Mouse (Mus musculus): ENCODE measurements around the gene Tnrc6b. TPM values are rescaled to one million over a fixed set of nuclear protein-coding genes. Genes with fewer than 3 reads are reported as not detected.
A peak's percentile ranks its signal among the peaks of the same experiment; 100 is the strongest.

The Tnrc6b gene
- total RNA-seq, 2 experiments from 2014 or later, result 44.6 to 66.8 TPM

GRCm38 (mm10) chr15:80739972-80740371, 28.9 kb downstream of the Tnrc6b start:
- no peak for DNase-seq

GRCm38 (mm10) chr15:80741836-80742235, 30.7 kb downstream of the Tnrc6b start:
- DNase-seq, result no peak

DNA sequence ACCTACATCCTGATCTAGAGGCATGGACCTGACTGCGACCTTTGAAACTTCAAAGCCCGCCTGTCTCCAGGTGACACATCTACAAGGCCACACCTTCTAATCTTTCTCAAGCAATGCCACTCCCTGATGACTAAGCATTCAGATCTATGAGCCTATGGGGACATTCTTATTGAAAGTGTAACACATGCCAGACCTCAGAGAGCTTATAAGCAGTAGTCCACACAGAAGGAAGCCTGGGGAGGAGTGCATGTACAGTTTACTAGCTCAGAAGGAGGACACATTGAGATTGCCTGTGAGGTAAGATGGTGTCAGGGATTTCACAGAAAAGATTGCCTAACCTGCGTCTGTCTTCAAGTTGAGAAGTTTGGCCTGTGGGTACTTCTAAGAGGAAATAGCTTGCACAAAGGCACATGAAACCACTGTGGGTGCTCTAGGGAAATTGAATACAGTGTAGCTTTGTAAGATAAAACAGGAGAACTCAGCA, 31.9 kb downstream of the Tnrc6b start:
- DNase-seq, result no peak

- no peak for DNase-seq
Observed at GRCm38 (mm10) chr15:80743606-80744005, 32.5 kb downstream of the Tnrc6b start.

GRCm38 (mm10) chr15:80744667-80745422, 33.7 kb downstream of the Tnrc6b start:
- no peak for DNase-seq

DNA sequence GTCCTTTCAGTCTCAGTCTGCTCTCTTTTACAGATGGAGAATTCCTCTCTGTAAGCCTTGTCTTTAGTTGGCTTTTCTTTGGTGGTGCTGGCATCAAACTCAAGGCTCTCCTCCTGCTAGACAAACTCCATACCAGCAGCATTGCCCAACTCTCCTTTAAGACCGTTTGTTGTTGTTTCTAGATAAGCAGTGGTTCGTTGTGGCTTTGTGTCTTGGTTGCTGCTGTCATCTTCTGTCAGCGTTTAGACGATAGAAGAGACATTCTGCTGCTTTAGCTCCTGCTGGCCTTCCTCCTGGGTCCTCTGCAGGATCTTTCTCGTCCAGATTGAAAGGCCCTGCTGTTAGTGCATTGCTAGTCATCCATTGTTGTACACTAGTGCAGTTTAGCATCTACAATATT, 37.9 kb downstream of the Tnrc6b start:
- no peak for DNase-seq

- peak; percentile 24 for DNase-seq
Observed at GRCm38 (mm10) chr15:80753351-80753750, 42.2 kb downstream of the Tnrc6b start.

DNA sequence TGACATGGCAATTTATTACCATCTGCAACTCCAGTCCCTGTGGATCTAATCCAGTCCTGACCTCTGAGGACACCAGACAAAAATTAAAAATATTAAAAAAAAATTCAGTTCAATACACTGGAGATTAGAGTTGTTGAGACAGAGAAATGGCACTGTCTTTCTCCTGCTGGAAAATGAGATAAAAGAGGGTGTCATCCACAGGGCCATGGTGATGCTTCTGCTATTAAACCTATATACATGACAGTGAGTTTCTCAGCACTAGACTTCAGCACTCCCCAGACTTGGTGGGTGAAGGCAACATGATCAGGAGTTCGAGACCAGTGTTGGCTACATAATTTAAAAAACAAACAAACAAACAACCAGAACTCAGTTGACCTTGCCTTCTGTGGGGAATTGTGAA, 43.0 kb downstream of the Tnrc6b start:
- no peak for DNase-seq

GRCm38 (mm10) chr15:80759451-80759850, 48.3 kb downstream of the Tnrc6b start:
- DNase-seq, result no peak

GRCm38 (mm10) chr15:80760504-80760903, 49.4 kb downstream of the Tnrc6b start:
- no peak for DNase-seq

DNA sequence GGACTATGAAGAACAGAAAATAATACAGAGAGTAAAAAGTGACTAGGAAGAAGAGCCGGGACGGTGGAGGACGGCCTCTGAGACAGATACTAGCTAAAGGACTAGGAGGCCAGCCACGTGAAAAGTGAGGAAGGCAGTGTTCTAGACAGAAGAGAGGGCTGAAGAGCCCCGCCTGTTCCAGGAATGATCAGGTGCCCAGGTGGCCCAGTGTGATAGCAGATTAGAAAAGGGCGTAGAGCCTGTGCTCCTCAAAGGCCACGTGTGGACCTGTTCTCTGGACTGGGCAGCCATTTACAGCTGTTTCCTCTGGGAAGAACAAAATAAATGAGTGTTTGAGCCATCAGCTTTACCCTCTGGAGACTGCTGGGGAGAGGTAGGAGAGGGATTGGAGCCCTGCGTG, 49.8 kb downstream of the Tnrc6b start:
- DNase-seq, result no peak

DNA sequence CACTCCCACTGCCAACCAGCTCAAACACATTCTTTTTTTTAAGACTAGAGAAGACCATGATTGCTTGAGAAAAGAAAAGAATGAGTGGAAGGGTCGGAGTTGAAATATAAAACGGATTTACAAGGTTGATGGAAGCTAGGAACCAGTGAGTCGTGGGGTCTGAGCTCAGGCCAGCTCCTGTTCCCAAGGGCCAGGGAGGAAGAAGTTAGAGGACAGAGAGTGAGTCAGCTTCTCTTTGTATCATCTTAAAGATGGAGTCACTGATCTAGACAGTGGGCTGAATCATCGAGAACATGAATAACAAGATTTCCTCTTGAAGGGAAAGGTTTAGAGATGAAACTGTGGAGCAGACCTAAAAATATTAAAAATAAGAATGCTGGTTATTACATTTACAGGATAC, 51.5 kb downstream of the Tnrc6b start:
- DNase-seq, result no peak

- no peak for DNase-seq
Observed at GRCm38 (mm10) chr15:80764666-80765065, 53.6 kb downstream of the Tnrc6b start.

- peak; percentile 54 for DNase-seq
Observed at GRCm38 (mm10) chr15:80765381-80765780, 54.3 kb downstream of the Tnrc6b start.

DNA sequence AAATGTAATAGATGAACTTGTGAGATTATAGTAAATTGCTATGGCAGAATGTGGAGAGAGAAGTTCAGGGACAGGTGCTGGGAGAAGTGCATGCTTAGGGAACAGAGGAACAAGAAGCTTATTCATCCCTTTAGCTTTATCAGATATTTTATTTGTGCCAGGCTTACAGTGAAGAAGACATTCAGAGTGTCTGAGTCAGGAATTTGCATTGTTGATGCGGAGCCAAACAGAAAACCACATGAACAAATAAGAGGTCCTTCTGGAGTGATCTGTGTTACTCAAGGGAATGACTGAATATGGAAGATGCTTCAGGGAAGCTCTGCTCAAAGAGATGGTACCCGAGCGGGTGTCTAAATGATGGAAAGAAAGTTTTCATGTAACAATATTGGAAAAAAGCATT, 57.1 kb downstream of the Tnrc6b start:
- no peak for DNase-seq

- no peak for DNase-seq
Observed at GRCm38 (mm10) chr15:80771926-80772441, 60.9 kb downstream of the Tnrc6b start.

DNA sequence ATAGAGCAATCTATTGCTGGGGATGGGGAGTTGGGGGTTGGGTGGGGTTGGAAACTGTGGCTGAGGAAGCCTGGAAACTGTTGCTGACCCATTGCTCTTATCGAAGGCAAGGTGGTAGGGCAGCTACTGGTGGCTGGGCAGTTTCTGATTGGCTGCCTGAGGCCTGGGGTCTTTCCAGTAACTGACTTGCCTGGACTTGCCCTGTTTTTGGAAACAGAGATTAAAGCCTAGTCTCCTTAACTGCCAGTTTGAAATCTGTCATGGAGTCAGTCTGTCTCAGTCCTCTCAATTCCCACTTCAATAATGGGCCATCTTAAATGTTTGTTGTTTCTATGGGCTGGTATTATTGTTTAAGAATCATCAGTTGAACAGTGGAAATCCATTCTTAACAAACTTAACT, 63.6 kb downstream of the Tnrc6b start:
- no peak for DNase-seq

GRCm38 (mm10) chr15:80779006-80779405, 67.9 kb downstream of the Tnrc6b start:
- DNase-seq, result no peak

DNA sequence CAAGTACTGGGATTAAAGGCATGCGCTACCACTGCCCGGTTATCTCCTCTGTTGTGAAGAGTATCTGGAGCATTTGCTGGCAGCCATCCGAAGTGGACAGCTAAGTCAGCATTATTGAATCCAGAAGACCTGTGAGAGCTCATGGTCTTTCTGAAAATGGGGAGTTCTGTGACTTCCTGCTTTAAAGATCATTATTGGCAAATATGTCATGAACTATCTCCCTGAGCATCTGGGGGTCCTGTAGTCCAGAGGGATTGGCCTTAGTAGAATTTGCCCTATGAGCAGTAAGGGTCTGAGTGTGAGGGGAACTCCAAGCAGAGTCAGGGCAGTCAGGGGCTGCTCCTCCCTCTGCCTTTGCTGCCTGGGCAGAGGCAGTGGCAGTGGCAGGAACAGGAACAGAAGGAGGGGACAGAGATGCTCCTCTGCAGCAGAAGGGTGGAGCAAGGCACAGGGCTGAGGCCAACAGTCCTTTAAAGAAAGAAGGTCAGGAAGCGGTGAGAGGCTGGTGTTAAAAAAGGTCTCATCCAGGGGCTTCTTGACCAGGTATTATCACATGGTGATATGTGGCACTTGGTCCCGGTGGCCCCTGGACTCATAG, 69.1 kb downstream of the Tnrc6b start:
- no peak for DNase-seq

DNA sequence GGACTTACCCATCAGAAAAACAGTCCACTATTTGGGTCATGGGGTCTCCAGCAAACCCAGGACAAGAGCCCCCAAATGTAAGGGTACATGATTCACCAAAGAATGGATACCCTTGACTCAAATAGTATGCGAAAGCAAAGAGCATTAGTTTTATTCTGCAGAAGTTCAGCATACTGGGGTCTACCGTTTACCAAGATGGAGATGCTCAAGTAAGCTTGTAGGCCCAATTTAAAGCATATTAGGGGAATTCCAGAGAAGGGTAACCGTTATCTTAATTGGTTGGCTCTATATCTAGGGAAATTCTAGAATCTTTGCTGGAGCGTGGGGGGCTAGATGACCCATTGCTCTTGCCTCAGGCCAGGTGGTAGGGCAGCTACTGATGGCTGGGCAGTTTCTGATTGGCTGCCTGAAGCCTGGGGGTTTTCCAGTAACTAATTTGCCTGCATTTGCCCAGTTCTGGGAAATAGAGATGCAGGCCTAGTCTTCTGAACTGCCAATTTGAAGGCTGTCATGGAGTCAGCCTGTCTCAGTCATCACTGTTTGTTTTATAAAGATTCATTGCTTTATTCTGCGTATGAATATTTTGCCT, 70.2 kb downstream of the Tnrc6b start:
- no peak for DNase-seq

DNA sequence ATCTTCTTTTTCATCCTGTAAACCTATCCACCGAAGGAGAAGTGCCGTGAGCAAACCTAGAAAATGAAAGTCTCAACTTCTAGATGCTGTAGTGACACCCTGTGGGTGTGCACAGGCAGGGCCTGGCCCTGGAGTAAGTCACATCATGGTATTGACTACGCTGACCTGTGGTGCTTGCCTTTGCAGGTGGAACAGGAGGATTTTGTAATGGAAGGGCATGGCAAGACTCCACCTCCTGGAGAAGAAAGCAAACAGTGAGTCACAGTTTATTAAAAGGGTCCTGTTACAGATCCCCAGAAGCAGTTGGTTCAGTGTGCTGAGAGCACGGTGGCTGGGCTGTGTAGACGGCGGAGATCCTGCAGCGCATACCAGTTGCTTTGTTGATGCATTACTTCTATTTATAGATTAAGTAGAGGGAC, 73.4 kb downstream of the Tnrc6b start:
- DNase-seq, result no peak

DNA sequence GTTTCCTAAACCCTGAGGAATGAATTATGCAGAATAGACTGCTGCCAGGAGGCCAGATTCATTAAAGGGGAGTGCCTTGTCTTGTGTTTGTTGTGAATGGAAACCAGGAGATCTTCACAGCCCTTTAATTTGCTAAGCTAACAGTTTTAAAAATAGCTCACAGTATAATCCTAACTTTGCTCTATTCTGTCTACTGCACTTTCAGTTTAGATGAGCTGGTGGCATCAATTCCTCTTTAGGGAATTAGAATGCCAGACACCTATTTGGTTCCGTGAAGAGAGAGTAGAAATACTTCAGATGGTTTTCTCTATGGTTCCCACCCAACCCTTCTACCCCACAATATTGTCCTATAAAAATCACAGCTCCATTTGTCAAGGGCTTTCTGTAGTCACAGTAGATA, 74.6 kb downstream of the Tnrc6b start:
- no peak for DNase-seq

- DNase-seq, result no peak
Observed at GRCm38 (mm10) chr15:80787746-80788145, 76.6 kb downstream of the Tnrc6b start.

Data from adrenal gland, postnatal 10 days (tissue).